Mouse (Mus musculus): ENCODE results near the gene Man2a1.
"Not testable (repeated sequence)": the region's sequence is repeated elsewhere in the genome, so short reads cannot be mapped to it uniquely, and the experiment has no call there.

GRCm38 (mm10) chr17:64762651-64763050 lies 162.1 kb downstream of the Man2a1 start:
- not testable (repeated sequence) for TF ChIP-seq CTCF (IDR thresholded peaks at IDR 0.05; ENCODE audit: low read depth, low read length); POLR2A (IDR thresholded peaks at IDR 0.05; ENCODE audit: extremely low read depth, insufficient read depth, low read length)
